Mouse (Mus musculus) intestine, embryonic 14.5 days (tissue): ENCODE results near the gene Gpc5. TPM values are rescaled to one million over a fixed set of nuclear protein-coding genes. Genes with fewer than 3 reads are reported as not detected.

Source experiments
- ATAC-seq: fragments of 200-750 bp; cut with Nextera tagmentation; replicated peaks from 2 replicates; pipeline ENCODE4 v1.8.0; 2017; ENCODE audit warnings: low read depth, moderate number of reproducible peaks, moderate TSS enrichment, moderate library complexity; ENCODE audit not compliant: low FRiP score, low TSS enrichment
- DNase-seq: peaks from one replicate; pipeline ENCODE4 v3.0.0-alpha.2; 2018; ENCODE audit warnings: low spot score
- H3K27ac ChIP-seq: fragments of 300-500 bp; sonication (generic); 2 replicates; pipeline ENCODE4 v1.5.1; 2014; ENCODE audit warnings: low read depth, mild to moderate bottlenecking, control low read depth
- H3K27me3 ChIP-seq: fragments of 300-500 bp; sonication (generic); replicated peaks from 2 replicates; pipeline ENCODE4 v1.6.1; 2014; ENCODE audit warnings: low read length, control low read depth; ENCODE audit not compliant: control insufficient read depth, insufficient read depth
- H3K36me3 ChIP-seq: fragments of 300-500 bp; sonication (generic); 2 replicates; pipeline ENCODE4 v1.6.1; 2014; ENCODE audit warnings: low read length, control low read depth; ENCODE audit not compliant: control insufficient read depth, insufficient read depth
- H3K4me1 ChIP-seq: fragments of 300-500 bp; sonication (generic); replicated peaks from 2 replicates; pipeline ENCODE4 v1.6.1; 2014; ENCODE audit warnings: low read length, control low read depth, mixed read lengths; ENCODE audit not compliant: control insufficient read depth, insufficient read depth
- H3K4me2 ChIP-seq: fragments of 300-500 bp; sonication (generic); 2 replicates; pipeline ENCODE4 v1.6.1; 2014; ENCODE audit warnings: low read length
- H3K4me3 ChIP-seq: fragments of 300-500 bp; sonication (generic); 2 replicates; pipeline ENCODE4 v1.5.1; 2014; ENCODE audit warnings: low read depth, low read length, control low read depth, mixed read lengths
- H3K9ac ChIP-seq: fragments of 300-500 bp; sonication (generic); 2 replicates; pipeline ENCODE4 v1.6.1; 2014; ENCODE audit warnings: mild to moderate bottlenecking, low read length
- H3K9me3 ChIP-seq: fragments of 300-500 bp; sonication (generic); 2 replicates; pipeline ENCODE4 v1.6.1; 2016; ENCODE audit warnings: low read length, control low read depth; ENCODE audit not compliant: control insufficient read depth
- WGBS: fragments of 180-500 bp; shearing (Covaris S2); extraction: QIAGEN DNeasy Blood & Tissue Kit; methylation state at CpG from one replicate; pipeline ENCODE4 v1.1.7; 2014; 5-methylcytosine and 5-hydroxymethylcytosine counted together
- polyA plus RNA-seq: library from polyadenylated mRNA; unstranded; fragments of >200 nt; fragmentation: Nextera tagmentation; extraction: Ambion mirVana; gene quantifications from 2 replicates; pipeline ENCODE4 v1.2.1, GENCODE M21; 2014

The Gpc5 gene
- polyA plus RNA-seq, 1 experiment from 2014 or later, result 0.24 TPM

GRCm38 (mm10) chr14:115342597-115342996 lies 250.6 kb downstream of the Gpc5 start:
- DNase-seq (no peak), ATAC-seq (no peak)
- H3K27ac ChIP-seq, result no peak overlapping the region
- no peak overlapping the region for H3K4me2 ChIP-seq
- H3K4me3 ChIP-seq, result no peak overlapping the region
- WGBS, result 79% methylated on average over 2 of the region's 2 CpGs
- H3K27me3 ChIP-seq, result no peaks in the 10 kb centered on the region
- H3K4me1 ChIP-seq, result no peaks in the 10 kb centered on the region
- H3K9me3 ChIP-seq, result no peaks in the 10 kb centered on the region
- no peak overlapping the region for H3K9ac ChIP-seq
- no peaks in the 10 kb centered on the region for H3K36me3 ChIP-seq

GRCm38 (mm10) chr14:115349448-115349847 lies 257.4 kb downstream of the Gpc5 start:
- Histone ChIP-seq H3K4me1 (no peaks in the 10 kb centered on the region), H3K4me2 (no peak overlapping the region), H3K4me3 (no peak overlapping the region), H3K36me3 (no peaks in the 10 kb centered on the region), H3K9me3 (no peaks in the 10 kb centered on the region), H3K27ac (no peak overlapping the region), H3K9ac (no peak overlapping the region), H3K27me3 (no peaks in the 10 kb centered on the region)
- DNase-seq (no peak), ATAC-seq (no peak)
- 81% methylated on average over 3 of the region's 3 CpGs for WGBS

- Histone ChIP-seq H3K9ac (no peak overlapping the region), H3K27ac (no peak overlapping the region), H3K4me2 (no peak overlapping the region), H3K36me3 (no peaks in the 10 kb centered on the region), H3K4me1 (no peaks in the 10 kb centered on the region), H3K27me3 (no peaks in the 10 kb centered on the region), H3K9me3 (no peaks in the 10 kb centered on the region), H3K4me3 (no peak overlapping the region)
- ATAC-seq (no peak), DNase-seq (no peak)
- WGBS, result 92% methylated on average over 3 of the region's 3 CpGs
Measured at GRCm38 (mm10) chr14:115365320-115365935, 273.4 kb downstream of the Gpc5 start.

DNA sequence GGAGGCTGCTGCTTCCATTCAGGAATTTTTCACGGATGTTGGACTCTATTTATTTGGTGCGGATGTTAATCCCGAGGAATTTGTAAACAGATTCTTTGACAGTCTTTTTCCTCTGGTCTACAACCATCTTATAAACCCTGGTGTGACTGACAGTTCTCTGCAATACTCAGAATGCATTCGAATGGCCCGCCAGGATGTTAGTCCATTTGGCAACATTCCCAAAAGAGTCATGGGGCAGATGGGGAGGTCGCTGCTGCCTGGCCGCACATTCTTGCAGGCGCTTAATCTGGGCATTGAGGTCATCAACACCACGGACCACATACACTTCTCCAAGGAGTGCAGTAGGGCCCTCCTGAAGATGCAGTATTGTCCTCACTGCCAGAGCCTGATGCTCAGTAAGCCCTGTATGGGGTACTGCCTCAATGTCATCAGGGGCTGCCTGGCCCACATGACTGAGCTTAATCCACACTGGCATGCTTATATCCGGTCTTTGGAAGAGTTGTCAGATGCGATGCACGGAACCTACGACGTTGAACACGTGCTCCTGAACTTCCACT lies 277.7 kb downstream of the Gpc5 start:
- Histone ChIP-seq H3K4me1 (no peaks in the 10 kb centered on the region), H3K9me3 (no peaks in the 10 kb centered on the region), H3K4me3 (no peak overlapping the region), H3K4me2 (no peak overlapping the region), H3K36me3 (no peaks in the 10 kb centered on the region), H3K27me3 (no peaks in the 10 kb centered on the region), H3K9ac (no peak overlapping the region), H3K27ac (no peak overlapping the region)
- WGBS, result 70% methylated on average over 15 of the region's 15 CpGs
- no peak for DNase-seq
- no peak for ATAC-seq

GRCm38 (mm10) chr14:115371131-115371530 lies 279.1 kb downstream of the Gpc5 start:
- no peak overlapping the region for H3K4me2 ChIP-seq
- no peaks in the 10 kb centered on the region for H3K27me3 ChIP-seq
- DNase-seq (no peak), ATAC-seq (no peak)
- 22% methylated on average over 1 of the region's 1 CpGs for WGBS
- no peaks in the 10 kb centered on the region for H3K9me3 ChIP-seq
- H3K27ac ChIP-seq, result no peak overlapping the region
- no peaks in the 10 kb centered on the region for H3K4me1 ChIP-seq
- H3K9ac ChIP-seq, result no peak overlapping the region
- H3K36me3 ChIP-seq, result no peaks in the 10 kb centered on the region
- no peak overlapping the region for H3K4me3 ChIP-seq

DNA sequence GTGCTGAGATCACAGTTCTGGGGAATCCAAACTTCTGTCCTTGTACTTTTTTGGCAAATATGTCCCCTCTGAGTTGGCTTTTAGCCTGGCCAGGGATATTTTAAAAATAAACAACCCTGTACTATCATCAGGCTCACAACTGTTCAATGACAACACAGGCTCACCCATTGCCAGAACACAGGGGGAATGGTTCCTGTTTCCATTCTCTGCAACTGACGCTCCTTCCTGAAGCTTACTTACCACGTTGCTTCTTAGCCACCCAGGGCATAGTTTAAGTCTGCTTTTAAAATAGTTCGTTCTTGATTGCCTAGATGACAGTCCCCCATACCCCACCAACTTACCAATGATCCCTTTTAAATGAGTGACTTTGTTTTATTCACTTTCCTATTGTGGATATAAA lies 299.8 kb downstream of the Gpc5 start:
- Histone ChIP-seq H3K4me1 (no peaks in the 10 kb centered on the region), H3K4me2 (no peak overlapping the region), H3K9me3 (no peaks in the 10 kb centered on the region), H3K36me3 (no peaks in the 10 kb centered on the region), H3K27ac (no peak overlapping the region), H3K27me3 (no peaks in the 10 kb centered on the region), H3K4me3 (no peak overlapping the region), H3K9ac (no peak overlapping the region)
- DNase-seq (no peak), ATAC-seq (no peak)
- 80% methylated on average over 3 of the region's 3 CpGs for WGBS

DNA sequence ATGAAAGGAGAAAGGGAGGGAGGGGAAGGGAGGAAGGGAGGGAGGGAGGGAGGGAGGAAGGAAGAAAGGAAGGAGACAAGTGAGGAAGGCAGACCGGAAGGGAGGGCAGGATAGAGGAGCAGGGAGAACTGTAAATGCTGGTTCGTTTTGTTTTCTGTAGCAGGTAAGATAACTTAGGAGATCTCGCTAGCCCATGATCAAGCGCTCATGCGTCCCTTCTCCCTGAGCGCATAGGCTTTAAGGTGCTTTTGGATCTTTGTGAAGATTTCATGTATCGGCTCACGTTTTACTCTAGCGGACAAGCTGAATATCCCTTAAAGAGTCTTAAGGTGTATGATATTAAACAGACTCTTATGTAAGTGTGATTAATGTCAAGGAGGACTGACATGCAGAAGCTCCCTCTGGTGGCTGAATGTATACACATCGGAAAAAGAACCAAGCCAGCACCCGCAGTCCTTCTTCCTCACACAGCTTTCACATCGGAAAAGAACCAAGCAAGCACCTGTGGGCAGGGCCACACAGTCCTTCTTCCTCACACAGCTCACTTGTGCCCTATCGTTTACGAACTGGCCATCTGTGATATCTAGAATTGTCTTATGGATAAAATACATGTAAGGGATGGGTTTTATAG lies 301.0 kb downstream of the Gpc5 start:
- H3K27me3 ChIP-seq, result no peaks in the 10 kb centered on the region
- ATAC-seq (0 out of 2 replicates have a peak, but pooled peaks have one; percentile 40), DNase-seq (peak; percentile 56)
- H3K9ac ChIP-seq, result no peak overlapping the region
- WGBS, result 37% methylated on average over 14 of the region's 14 CpGs
- no peak overlapping the region for H3K27ac ChIP-seq
- no peak overlapping the region for H3K4me3 ChIP-seq
- no peaks in the 10 kb centered on the region for H3K4me1 ChIP-seq
- no peaks in the 10 kb centered on the region for H3K36me3 ChIP-seq
- H3K4me2 ChIP-seq, result no peak overlapping the region
- H3K9me3 ChIP-seq, result no peaks in the 10 kb centered on the region

GRCm38 (mm10) chr14:115406596-115406995 lies 314.6 kb downstream of the Gpc5 start:
- DNase-seq (no peak), ATAC-seq (no peak)
- 63% methylated on average over 5 of the region's 5 CpGs for WGBS
- no peaks in the 10 kb centered on the region for H3K27me3 ChIP-seq
- no peak overlapping the region for H3K27ac ChIP-seq
- H3K4me1 ChIP-seq, result no peaks in the 10 kb centered on the region
- H3K4me2 ChIP-seq, result no peak overlapping the region
- no peaks in the 10 kb centered on the region for H3K36me3 ChIP-seq
- no peak overlapping the region for H3K4me3 ChIP-seq
- H3K9ac ChIP-seq, result no peak overlapping the region
- H3K9me3 ChIP-seq, result no peaks in the 10 kb centered on the region
